Mouse (Mus musculus) thymus, adult 2 months (tissue): ENCODE measurements around the gene Csnk1g2. TPM values are rescaled to one million over a fixed set of nuclear protein-coding genes. Genes with fewer than 3 reads are reported as not detected.

ENCODE experiments used
- DNase-seq: peaks from one replicate; pipeline ENCODE4 v3.0.0; 2021
- H3K27ac ChIP-seq: fragments of 200-500 bp; 2 replicates; pipeline ENCODE4 v1.5.1; 2012; ENCODE audit warnings: low read length, control low read depth; ENCODE audit not compliant: control insufficient read depth, insufficient read depth
- H3K27me3 ChIP-seq: fragments of 200-500 bp; 2 replicates; pipeline ENCODE4 v1.6.1; 2012; ENCODE audit warnings: mild to moderate bottlenecking, low read length, moderate library complexity, mixed read lengths; ENCODE audit not compliant: control insufficient read depth, insufficient read depth
- H3K36me3 ChIP-seq: fragments of 200-500 bp; 2 replicates; pipeline ENCODE4 v1.6.1; 2012; ENCODE audit warnings: mild to moderate bottlenecking, low read length, moderate library complexity; ENCODE audit not compliant: control insufficient read depth, insufficient read depth
- H3K4me1 ChIP-seq: fragments of 200-500 bp; replicated peaks from 2 replicates; pipeline ENCODE4 v1.6.1; 2012; ENCODE audit warnings: low read length; ENCODE audit not compliant: control insufficient read depth, insufficient read depth
- H3K4me3 ChIP-seq: fragments of 200-500 bp; 2 replicates; pipeline ENCODE4 v1.5.1; 2012; ENCODE audit warnings: mild to moderate bottlenecking, low read length, control low read depth, moderate library complexity; ENCODE audit not compliant: control insufficient read depth, insufficient read depth
- CTCF ChIP-seq: fragments of 200-500 bp; IDR thresholded peaks from 2 replicates; pipeline ENCODE4 v1.5.1; 2012; ENCODE audit warnings: mild to moderate bottlenecking, control low read depth, low read length, moderate library complexity, borderline replicate concordance; ENCODE audit not compliant: control insufficient read depth, poor library complexity, insufficient read depth; ENCODE audit errors: extremely low read depth
- POLR2A ChIP-seq: fragments of 200-500 bp; IDR thresholded peaks from 2 replicates; pipeline ENCODE4 v1.6.1; 2012; ENCODE audit warnings: mild to moderate bottlenecking, low read length, control low read depth, moderate library complexity; ENCODE audit not compliant: control insufficient read depth, poor library complexity, insufficient read depth; ENCODE audit errors: extremely low read depth
- WGBS: fragments of 180-500 bp; shearing (Covaris S2); methylation state at CpG from one replicate; pipeline ENCODE4 v1.1.7; 2018; 5-methylcytosine and 5-hydroxymethylcytosine counted together
- polyA plus RNA-seq: library from polyadenylated mRNA; depleted of rRNA; stranded (reverse); fragments of >200 nt; gene quantifications from 2 replicates; pipeline ENCODE4 v1.2.3, GENCODE M21; 2012

Csnk1g2 gene
- polyA plus RNA-seq, 1 experiment, result 492 TPM

GRCm38 (mm10) chr10:80669737-80670485, 47.3 kb downstream of the Csnk1g2 start:
- TF ChIP-seq POLR2A (no peak), CTCF (no peak)

GRCm38 (mm10) chr10:80670531-80670930, 47.9 kb downstream of the Csnk1g2 start:
- 96% methylated on average over 2 of the region's 2 CpGs for WGBS
- H3K4me1 ChIP-seq, result peaks cover 51% of the 10 kb centered on the region
- no peak for TF ChIP-seq POLR2A
- no peak for TF ChIP-seq CTCF

More at GRCm38 (mm10) chr10:80669737-80670485, 47.3 kb downstream of the Csnk1g2 start:
- Histone ChIP-seq H3K4me1 (peaks cover 56% of the 10 kb centered on the region), H3K27ac (no peak overlapping the region), H3K4me3 (no peak overlapping the region), H3K27me3 (no peaks in the 10 kb centered on the region), H3K36me3 (peaks cover 71% of the 10 kb centered on the region)
- 89% methylated on average over 7 of the region's 7 CpGs for WGBS
- DNase-seq, result no peak

GRCm38 (mm10) chr10:80671251-80671650, 48.6 kb downstream of the Csnk1g2 start:
- Histone ChIP-seq H3K27me3 (no peaks in the 10 kb centered on the region), H3K36me3 (peaks cover 61% of the 10 kb centered on the region), H3K4me3 (no peak overlapping the region), H3K27ac (no peak overlapping the region), H3K4me1 (peaks cover 44% of the 10 kb centered on the region)
- DNase-seq, result no peak
- 96% methylated on average over 4 of the region's 4 CpGs for WGBS
- TF ChIP-seq POLR2A, result no peak
- no peak for TF ChIP-seq CTCF

More at GRCm38 (mm10) chr10:80670531-80670930, 47.9 kb downstream of the Csnk1g2 start:
- no peaks in the 10 kb centered on the region for H3K27me3 ChIP-seq
- no peak overlapping the region for H3K27ac ChIP-seq
- DNase-seq, result no peak
- no peak overlapping the region for H3K4me3 ChIP-seq
- H3K36me3 ChIP-seq, result peaks cover 69% of the 10 kb centered on the region

GRCm38 (mm10) chr10:80671936-80672690, 49.5 kb downstream of the Csnk1g2 start:
- Histone ChIP-seq H3K27ac (no peak overlapping the region), H3K4me3 (no peak overlapping the region), H3K4me1 (peaks cover 46% of the 10 kb centered on the region), H3K36me3 (peaks cover 53% of the 10 kb centered on the region), H3K27me3 (no peaks in the 10 kb centered on the region)
- TF ChIP-seq CTCF, result no peak
- no peak for TF ChIP-seq POLR2A
- no peak for DNase-seq
- 63% methylated on average over 11 of the region's 11 CpGs for WGBS

GRCm38 (mm10) chr10:80673690-80674089, 51.1 kb downstream of the Csnk1g2 start:
- peaks cover 37% of the 10 kb centered on the region for H3K36me3 ChIP-seq
- no peak overlapping the region for H3K27ac ChIP-seq
- no peaks in the 10 kb centered on the region for H3K27me3 ChIP-seq
- no peak for DNase-seq
- peaks cover 60% of the 10 kb centered on the region for H3K4me1 ChIP-seq
- H3K4me3 ChIP-seq, result peak overlapping the region; percentile 98
- TF ChIP-seq CTCF (no peak), POLR2A (no peak)
- 60% methylated on average over 3 of the region's 3 CpGs for WGBS

GRCm38 (mm10) chr10:80674161-80674711, 51.6 kb downstream of the Csnk1g2 start:
- H3K27ac ChIP-seq, result no peak overlapping the region
- H3K36me3 ChIP-seq, result peaks cover 32% of the 10 kb centered on the region
- H3K27me3 ChIP-seq, result no peaks in the 10 kb centered on the region
- 51% methylated on average over 5 of the region's 5 CpGs for WGBS
- no peak for TF ChIP-seq POLR2A
- no peak for TF ChIP-seq CTCF
- DNase-seq, result no peak
- peak overlapping the region; percentile 98 for H3K4me3 ChIP-seq
- H3K4me1 ChIP-seq, result peaks cover 66% of the 10 kb centered on the region
